Mouse (Mus musculus) midbrain, embryonic 15.5 days (tissue): ENCODE measurements at regions not wholly inside any gene's neighbourhood (a gene's known extent, or its start where the extent isn't known, plus 50 kb on each side); places are given as distances from the start of the nearest gene placed in this dataset. TPM values are rescaled to one million over a fixed set of nuclear protein-coding genes. Genes with fewer than 3 reads are reported as not detected.

Experiments used
- microRNA-seq: library from miRNA; unstranded; fragments of <30 nt; microRNA quantifications from one replicate; pipeline ENCODE4, GENCODE M21; 2016

Small RNAs in the stretch of these regions (microRNA-seq; reads per million reads assigned to microRNA genes)
- not detected for gene Gm27628
